Mouse (Mus musculus): Measurements from ENCODE around the gene Rsph14. TPM values are rescaled to one million over a fixed set of nuclear protein-coding genes. Genes with fewer than 3 reads are reported as not detected.
"Not testable (repeated sequence)": the region's sequence is repeated elsewhere in the genome, so short reads cannot be mapped to it uniquely, and the experiment has no call there.

Rsph14 gene
- polyA plus RNA-seq, 1 experiment from 2014 or later, result 0.76 TPM

GRCm38 (mm10) chr10:75051364-75052074, 19.1 kb upstream of the Rsph14 start:
- no peak overlapping the region for H3K9ac ChIP-seq (replicated peaks)
- H3K27me3 ChIP-seq, result no peaks in the 10 kb centered on the region
- H3K9me3 ChIP-seq, result no peaks in the 10 kb centered on the region
- H3K4me1 ChIP-seq, result peaks cover 5% of the 10 kb centered on the region
- ATAC-seq (replicated peaks), result no peak
- no peak overlapping the region for H3K4me3 ChIP-seq
- H3K4me2 ChIP-seq (replicated peaks), result no peak overlapping the region
- no peaks in the 10 kb centered on the region for H3K36me3 ChIP-seq
- 92% methylated on average over 21 of the region's 21 CpGs for WGBS
- H3K27ac ChIP-seq (replicated peaks), result no peak overlapping the region

- no peak overlapping the region for H3K9ac ChIP-seq (replicated peaks)
- no peak overlapping the region for H3K27ac ChIP-seq (replicated peaks)
- WGBS, result 92% methylated on average over 7 of the region's 7 CpGs
- no peaks in the 10 kb centered on the region for H3K36me3 ChIP-seq
- H3K4me3 ChIP-seq, result no peak overlapping the region
- H3K4me1 ChIP-seq, result no peaks in the 10 kb centered on the region
- H3K9me3 ChIP-seq, result no peaks in the 10 kb centered on the region
- no peaks in the 10 kb centered on the region for H3K27me3 ChIP-seq
- ATAC-seq (replicated peaks), result no peak
- H3K4me2 ChIP-seq (replicated peaks), result no peak overlapping the region
Observed at GRCm38 (mm10) chr10:75048711-75049110, 16.3 kb upstream of the Rsph14 start.

GRCm38 (mm10) chr10:75045831-75046230, 13.4 kb upstream of the Rsph14 start:
- Histone ChIP-seq H3K27me3 (no peaks in the 10 kb centered on the region), H3K4me3 (no peak overlapping the region), H3K9me3 (no peaks in the 10 kb centered on the region), H3K36me3 (no peaks in the 10 kb centered on the region), H3K27ac (replicated peaks) (no peak overlapping the region), H3K4me2 (replicated peaks) (no peak overlapping the region), H3K4me1 (no peaks in the 10 kb centered on the region), H3K9ac (replicated peaks) (no peak overlapping the region)
- WGBS, result 92% methylated on average over 15 of the region's 15 CpGs
- no peak for ATAC-seq (replicated peaks)

GRCm38 (mm10) chr10:75044459-75044858, 12.1 kb upstream of the Rsph14 start:
- no peaks in the 10 kb centered on the region for H3K36me3 ChIP-seq
- no peak for ATAC-seq (replicated peaks)
- H3K9ac ChIP-seq (replicated peaks), result no peak overlapping the region
- no peak overlapping the region for H3K4me2 ChIP-seq (replicated peaks)
- H3K27me3 ChIP-seq, result no peaks in the 10 kb centered on the region
- H3K4me1 ChIP-seq, result no peaks in the 10 kb centered on the region
- H3K4me3 ChIP-seq, result no peak overlapping the region
- no peaks in the 10 kb centered on the region for H3K9me3 ChIP-seq
- 46% methylated on average over 7 of the region's 7 CpGs for WGBS
- no peak overlapping the region for H3K27ac ChIP-seq (replicated peaks)

- H3K9me3 ChIP-seq; H3K36me3 ChIP-seq; H3K9ac ChIP-seq (replicated peaks); H3K27me3 ChIP-seq; H3K4me2 ChIP-seq (replicated peaks); H3K4me1 ChIP-seq; H3K4me3 ChIP-seq; ATAC-seq (replicated peaks); H3K27ac ChIP-seq (replicated peaks): not testable (repeated sequence)
- WGBS, result 13% methylated on average over 1 of the region's 1 CpGs
Observed at GRCm38 (mm10) chr10:75042060-75042459, 9.7 kb upstream of the Rsph14 start.

- ATAC-seq (replicated peaks), result peak; percentile 92
- H3K4me2 ChIP-seq (replicated peaks), result peak within 1 kb of the TSS; percentile 74
- peaks cover 30% of the 10 kb centered on the region for H3K4me1 ChIP-seq
- H3K9ac ChIP-seq (replicated peaks), result peak within 1 kb of the TSS; percentile 48
- no peaks in the 10 kb centered on the region for H3K9me3 ChIP-seq
- no peaks in the 10 kb centered on the region for H3K27me3 ChIP-seq
- under 1% methylated on average over 36 of the region's 36 CpGs for WGBS
- peak within 1 kb of the TSS; percentile 43 for H3K4me3 ChIP-seq
- H3K27ac ChIP-seq (replicated peaks), result peak within 1 kb of the TSS; percentile 60
- H3K36me3 ChIP-seq, result no peaks in the 10 kb centered on the region
Observed at GRCm38 (mm10) chr10:75036883-75037379, 4.5 kb upstream of the Rsph14 start, which contains the start of gene Rab36. Gene Rab36, plus strand, starts transcription at chr10:75037058.

- ATAC-seq (replicated peaks), result no peak
- Histone ChIP-seq H3K9ac (replicated peaks) (no peak overlapping the region), H3K27ac (replicated peaks) (no peak overlapping the region), H3K4me2 (replicated peaks) (no peak overlapping the region), H3K27me3 (no peaks in the 10 kb centered on the region), H3K9me3 (no peaks in the 10 kb centered on the region), H3K4me1 (peaks cover 19% of the 10 kb centered on the region), H3K4me3 (no peak overlapping the region), H3K36me3 (no peaks in the 10 kb centered on the region)
- 86% methylated on average over 5 of the region's 5 CpGs for WGBS
Observed at GRCm38 (mm10) chr10:75031345-75032114, 856 bp downstream of the Rsph14 start.

GRCm38 (mm10) chr10:75030234-75030633, 2.2 kb downstream of the Rsph14 start:
- H3K4me1 ChIP-seq, result peaks cover 14% of the 10 kb centered on the region
- H3K4me3 ChIP-seq, result no peak overlapping the region
- H3K4me2 ChIP-seq (replicated peaks), result no peak overlapping the region
- no peaks in the 10 kb centered on the region for H3K9me3 ChIP-seq
- H3K9ac ChIP-seq (replicated peaks), result no peak overlapping the region
- 90% methylated on average over 3 of the region's 3 CpGs for WGBS
- H3K36me3 ChIP-seq, result no peaks in the 10 kb centered on the region
- H3K27me3 ChIP-seq, result no peaks in the 10 kb centered on the region
- ATAC-seq (replicated peaks), result no peak
- H3K27ac ChIP-seq (replicated peaks), result no peak overlapping the region

GRCm38 (mm10) chr10:75029677-75030076, 2.7 kb downstream of the Rsph14 start:
- peaks cover 14% of the 10 kb centered on the region for H3K4me1 ChIP-seq
- H3K4me2 ChIP-seq (replicated peaks), result no peak overlapping the region
- H3K9ac ChIP-seq (replicated peaks), result no peak overlapping the region
- no peak overlapping the region for H3K27ac ChIP-seq (replicated peaks)
- no peak for ATAC-seq (replicated peaks)
- H3K36me3 ChIP-seq, result no peaks in the 10 kb centered on the region
- H3K27me3 ChIP-seq, result no peaks in the 10 kb centered on the region
- WGBS, result 98% methylated on average over 3 of the region's 3 CpGs
- H3K4me3 ChIP-seq, result no peak overlapping the region
- no peaks in the 10 kb centered on the region for H3K9me3 ChIP-seq

- Histone ChIP-seq H3K36me3 (no peaks in the 10 kb centered on the region), H3K27ac (replicated peaks) (no peak overlapping the region), H3K4me2 (replicated peaks) (no peak overlapping the region), H3K9me3 (no peaks in the 10 kb centered on the region), H3K27me3 (no peaks in the 10 kb centered on the region), H3K9ac (replicated peaks) (no peak overlapping the region), H3K4me3 (no peak overlapping the region), H3K4me1 (peaks cover 14% of the 10 kb centered on the region)
- WGBS, result 90% methylated on average over 8 of the region's 8 CpGs
- no peak for ATAC-seq (replicated peaks)
Observed at GRCm38 (mm10) chr10:75028743-75029142, 3.6 kb downstream of the Rsph14 start.

- Histone ChIP-seq H3K4me1 (no peaks in the 10 kb centered on the region), H3K9me3 (no peaks in the 10 kb centered on the region), H3K36me3 (no peaks in the 10 kb centered on the region), H3K27ac (replicated peaks) (no peak overlapping the region), H3K9ac (replicated peaks) (no peak overlapping the region), H3K4me2 (replicated peaks) (no peak overlapping the region), H3K4me3 (no peak overlapping the region), H3K27me3 (no peaks in the 10 kb centered on the region)
- 0 out of 2 replicates have a peak, but pooled peaks have one; percentile 28 for ATAC-seq (replicated peaks)
- WGBS, result 44% methylated on average over 8 of the region's 8 CpGs
Observed at GRCm38 (mm10) chr10:75026491-75026890, 5.9 kb downstream of the Rsph14 start.

GRCm38 (mm10) chr10:75021138-75021537, 11.2 kb downstream of the Rsph14 start:
- Histone ChIP-seq H3K4me2 (replicated peaks) (no peak overlapping the region), H3K9ac (replicated peaks) (no peak overlapping the region), H3K27me3 (no peaks in the 10 kb centered on the region), H3K4me1 (0 out of 2 replicates have a peak, but pooled peaks cover 3% of the 10 kb centered on the region), H3K9me3 (no peaks in the 10 kb centered on the region), H3K27ac (replicated peaks) (no peak overlapping the region), H3K4me3 (no peak overlapping the region), H3K36me3 (no peaks in the 10 kb centered on the region)
- WGBS, result 10% methylated on average over 6 of the region's 6 CpGs
- peak; percentile 42 for ATAC-seq (replicated peaks)
